Mouse (Mus musculus): ENCODE results near the gene Eno1. TPM values are rescaled to one million over a fixed set of nuclear protein-coding genes. Genes with fewer than 3 reads are reported as not detected.
"Not testable (repeated sequence)": the region's sequence is repeated elsewhere in the genome, so short reads cannot be mapped to it uniquely, and the experiment has no call there.

The Eno1 gene
- total and polyA plus RNA-seq, 2 experiments = 283 to 392 TPM

- H3K4me3 ChIP-seq (ENCODE audit: insufficient read depth, low read depth, low read length) = peak overlapping the region; percentile 99
- no peaks in the 10 kb centered on the region for H3K27me3 ChIP-seq (ENCODE audit: control insufficient read depth, insufficient read depth, low read length)
- peak overlapping the region; percentile 96 for H3K9ac ChIP-seq (ENCODE audit: low read depth, low read length)
- no peaks in the 10 kb centered on the region for H3K36me3 ChIP-seq (ENCODE audit: control insufficient read depth, insufficient read depth, low read length)
- peak; percentile 90 for DNase-seq (ENCODE audit: extremely low read depth, low read depth, low spot score)
- no peak for TF ChIP-seq CTCF (IDR thresholded peaks at IDR 0.05; ENCODE audit: low read depth, low read length)
- TF ChIP-seq POLR2A (IDR thresholded peaks at IDR 0.05; ENCODE audit: extremely low read depth, insufficient read depth, low read length) = 0 out of 2 replicates have a peak, but pooled peaks have one; percentile 45
- under 1% methylated on average over 50 of the region's 50 CpGs for WGBS
- H3K4me1 ChIP-seq (ENCODE audit: control insufficient read depth, insufficient read depth, low read length) = peaks cover 12% of the 10 kb centered on the region
- peak overlapping the region; percentile 97 for H3K27ac ChIP-seq (replicated peaks; ENCODE audit: insufficient read depth, low read depth, low read length)
- H3K79me2 ChIP-seq (ENCODE audit: control insufficient read depth, insufficient read depth, low read length) = peaks cover 19% of the 10 kb centered on the region; the same call in 1 of the 2 replicates
Measured at GRCm38 (mm10) chr4:150281891-150282630, 45.5 kb downstream of the Eno1 start.

- peak overlapping the region; percentile 55 for H3K9ac ChIP-seq (ENCODE audit: low read depth, low read length)
- no peak for TF ChIP-seq POLR2A (IDR thresholded peaks at IDR 0.05; ENCODE audit: extremely low read depth, insufficient read depth, low read length)
- TF ChIP-seq CTCF (IDR thresholded peaks at IDR 0.05; ENCODE audit: low read depth, low read length) = no peak
- H3K4me3 ChIP-seq (ENCODE audit: insufficient read depth, low read depth, low read length) = no peak overlapping the region
Measured at GRCm38 (mm10) chr4:150282631-150283334, 46.3 kb downstream of the Eno1 start.

DNA sequence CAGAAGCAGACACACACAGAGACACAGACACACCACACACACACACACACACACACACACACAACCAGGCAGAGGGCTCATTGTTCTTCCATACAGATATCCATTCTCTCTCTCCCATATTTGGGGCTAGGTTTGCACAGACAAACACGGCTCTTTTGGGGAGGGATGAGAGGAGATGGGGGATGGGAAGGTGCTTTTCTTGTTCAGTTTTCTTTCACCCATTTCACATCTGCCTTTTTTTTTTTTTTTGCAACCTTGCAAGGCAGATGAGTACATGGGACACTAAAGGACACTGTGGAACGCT is 46.8 kb downstream of the Eno1 start:
- Histone ChIP-seq H3K27ac (replicated peaks; ENCODE audit: insufficient read depth, low read depth, low read length) (peak overlapping the region; percentile 37; the same call in 1 of the 2 replicates), H3K27me3 (ENCODE audit: control insufficient read depth, insufficient read depth, low read length) (no peaks in the 10 kb centered on the region), H3K4me1 (ENCODE audit: control insufficient read depth, insufficient read depth, low read length) (peaks cover 13% of the 10 kb centered on the region), H3K9ac (ENCODE audit: low read depth, low read length) (peak overlapping the region; percentile 55), H3K4me3 (ENCODE audit: insufficient read depth, low read depth, low read length) (no peak overlapping the region), H3K36me3 (ENCODE audit: control insufficient read depth, insufficient read depth, low read length) (no peaks in the 10 kb centered on the region), H3K79me2 (ENCODE audit: control insufficient read depth, insufficient read depth, low read length) (peaks cover 21% of the 10 kb centered on the region; the same call in 1 of the 2 replicates)
- TF ChIP-seq CTCF (IDR thresholded peaks at IDR 0.05; ENCODE audit: low read depth, low read length) = no peak
- no peak for TF ChIP-seq POLR2A (IDR thresholded peaks at IDR 0.05; ENCODE audit: extremely low read depth, insufficient read depth, low read length)
- DNase-seq (ENCODE audit: extremely low read depth, low read depth, low spot score) = no peak
- 38% methylated on average over 2 of the region's 2 CpGs for WGBS

More at GRCm38 (mm10) chr4:150282631-150283334, 46.3 kb downstream of the Eno1 start:
- H3K4me1 ChIP-seq (ENCODE audit: control insufficient read depth, insufficient read depth, low read length) = peaks cover 12% of the 10 kb centered on the region
- H3K79me2 ChIP-seq (ENCODE audit: control insufficient read depth, insufficient read depth, low read length) = peaks cover 20% of the 10 kb centered on the region; the same call in 1 of the 2 replicates
- no peaks in the 10 kb centered on the region for H3K27me3 ChIP-seq (ENCODE audit: control insufficient read depth, insufficient read depth, low read length)
- H3K36me3 ChIP-seq (ENCODE audit: control insufficient read depth, insufficient read depth, low read length) = no peaks in the 10 kb centered on the region
- 7% methylated on average over 5 of the region's 5 CpGs for WGBS
- peak overlapping the region; percentile 97 for H3K27ac ChIP-seq (replicated peaks; ENCODE audit: insufficient read depth, low read depth, low read length)
- DNase-seq (ENCODE audit: extremely low read depth, low read depth, low spot score) = peak; percentile 64

- no peaks in the 10 kb centered on the region for H3K36me3 ChIP-seq (ENCODE audit: control insufficient read depth, insufficient read depth, low read length)
- H3K27me3 ChIP-seq (ENCODE audit: control insufficient read depth, insufficient read depth, low read length) = no peaks in the 10 kb centered on the region
- peak; percentile 70 for DNase-seq (ENCODE audit: extremely low read depth, low read depth, low spot score)
- H3K9ac ChIP-seq (ENCODE audit: low read depth, low read length) = no peak overlapping the region
- H3K79me2 ChIP-seq (ENCODE audit: control insufficient read depth, insufficient read depth, low read length) = peaks cover 26% of the 10 kb centered on the region; the same call in 1 of the 2 replicates
- no peak overlapping the region; the same call in 1 of the 2 replicates for H3K27ac ChIP-seq (replicated peaks; ENCODE audit: insufficient read depth, low read depth, low read length)
- H3K4me3 ChIP-seq (ENCODE audit: insufficient read depth, low read depth, low read length) = no peak overlapping the region
- H3K4me1 ChIP-seq (ENCODE audit: control insufficient read depth, insufficient read depth, low read length) = peaks cover 15% of the 10 kb centered on the region
- 8% methylated on average over 6 of the region's 6 CpGs for WGBS
- TF ChIP-seq POLR2A (IDR thresholded peaks at IDR 0.05; ENCODE audit: extremely low read depth, insufficient read depth, low read length) (no peak), CTCF (IDR thresholded peaks at IDR 0.05; ENCODE audit: low read depth, low read length) (no peak)
Measured at GRCm38 (mm10) chr4:150283993-150284392, 47.5 kb downstream of the Eno1 start.

DNA sequence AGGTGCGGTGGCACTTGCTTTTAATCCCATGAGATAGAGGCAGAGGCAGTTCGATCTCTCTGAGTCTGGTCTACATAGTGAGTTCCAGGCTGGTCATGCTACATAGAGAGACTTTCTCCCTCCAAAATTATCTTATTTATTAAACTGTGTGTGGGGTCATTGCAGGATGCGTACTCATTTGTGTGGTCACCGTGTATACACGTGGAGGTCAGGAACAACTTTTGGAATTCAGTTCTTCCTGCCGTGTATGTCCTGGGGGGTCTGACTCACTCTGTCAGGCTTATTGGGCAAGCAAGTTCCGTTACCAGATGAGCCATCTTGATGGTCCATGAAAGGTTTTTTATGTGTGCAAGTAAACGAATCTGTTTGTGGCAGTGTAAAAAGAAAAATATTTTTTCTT is 50.5 kb downstream of the Eno1 start:
- no peak overlapping the region for H3K9ac ChIP-seq (ENCODE audit: low read depth, low read length)
- H3K4me1 ChIP-seq (ENCODE audit: control insufficient read depth, insufficient read depth, low read length) = peaks cover 14% of the 10 kb centered on the region
- H3K4me3 ChIP-seq (ENCODE audit: insufficient read depth, low read depth, low read length) = no peak overlapping the region
- no peaks in the 10 kb centered on the region for H3K27me3 ChIP-seq (ENCODE audit: control insufficient read depth, insufficient read depth, low read length)
- H3K79me2 ChIP-seq (ENCODE audit: control insufficient read depth, insufficient read depth, low read length) = peaks cover 38% of the 10 kb centered on the region
- H3K27ac ChIP-seq (replicated peaks; ENCODE audit: insufficient read depth, low read depth, low read length) = no peak overlapping the region
- TF ChIP-seq POLR2A (IDR thresholded peaks at IDR 0.05; ENCODE audit: extremely low read depth, insufficient read depth, low read length) (no peak), CTCF (IDR thresholded peaks at IDR 0.05; ENCODE audit: low read depth, low read length) (no peak)
- 85% methylated on average over 8 of the region's 8 CpGs for WGBS
- H3K36me3 ChIP-seq (ENCODE audit: control insufficient read depth, insufficient read depth, low read length) = no peaks in the 10 kb centered on the region
- DNase-seq (ENCODE audit: extremely low read depth, low read depth, low spot score) = no peak

DNA sequence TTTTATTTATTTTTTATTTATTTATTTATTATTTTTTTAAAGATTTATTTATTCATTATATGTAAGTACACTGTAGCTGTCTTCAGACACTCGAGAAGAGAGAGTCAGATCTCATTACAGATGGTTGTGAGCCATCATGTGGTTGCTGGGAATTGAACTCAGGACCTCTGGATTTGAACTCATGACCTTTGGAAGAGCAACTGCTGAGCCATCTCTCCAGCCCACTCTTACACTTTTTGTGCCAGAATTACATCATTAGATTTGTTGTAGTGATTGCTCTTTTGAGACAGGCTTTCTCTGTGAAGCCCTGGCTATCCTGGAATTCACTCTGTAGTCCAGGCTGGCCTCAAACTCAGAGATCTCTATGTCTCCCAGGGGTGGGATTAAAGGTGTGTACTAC is 50.9 kb downstream of the Eno1 start:
- DNase-seq (ENCODE audit: extremely low read depth, low read depth, low spot score) = peak; percentile 46
- Histone ChIP-seq H3K4me1 (ENCODE audit: control insufficient read depth, insufficient read depth, low read length) (peaks cover 14% of the 10 kb centered on the region), H3K79me2 (ENCODE audit: control insufficient read depth, insufficient read depth, low read length) (peaks cover 42% of the 10 kb centered on the region)
- not testable (repeated sequence) for H3K27me3 ChIP-seq (ENCODE audit: control insufficient read depth, insufficient read depth, low read length); H3K9ac ChIP-seq (ENCODE audit: low read depth, low read length); H3K4me3 ChIP-seq (ENCODE audit: insufficient read depth, low read depth, low read length); H3K36me3 ChIP-seq (ENCODE audit: control insufficient read depth, insufficient read depth, low read length); H3K27ac ChIP-seq (replicated peaks; ENCODE audit: insufficient read depth, low read depth, low read length)
- 53% methylated on average over 1 of the region's 1 CpGs for WGBS

Measured in liver, adult 2 months (tissue).